Mouse (Mus musculus) CH12.LX (cell line): ENCODE data around the gene Mdga1.

ENCODE experiments used
- CTCF ChIP-seq, 2 experiments: IDR thresholded peaks in 1 of 2; conservative IDR thresholded peaks in 1 of 2; 2 replicates each; pipeline ENCODE4 v1.5.1; 2011 to 2012; ENCODE audit warnings: low read depth in 2 of 2, low read length in 2 of 2, improper control_type of control experiment in 1 of 2, inconsistent platforms in 1 of 2, mild to moderate bottlenecking in 1 of 2, moderate library complexity in 1 of 2
- E2F4 ChIP-seq: IDR thresholded peaks from 2 replicates; pipeline ENCODE4 v1.6.1; 2011; ENCODE audit warnings: low read depth, low read length, improper control_type of control experiment; ENCODE audit not compliant: insufficient replicate concordance
- EP300 ChIP-seq: IDR thresholded peaks from 2 replicates; pipeline ENCODE4 v1.6.1; 2011; ENCODE audit warnings: low read length, improper control_type of control experiment
- HCFC1 ChIP-seq: IDR thresholded peaks from 2 replicates; pipeline ENCODE4 v1.6.1; 2012; ENCODE audit warnings: low read depth, mild to moderate bottlenecking, inconsistent platforms, low read length, improper control_type of control experiment
- POLR2A ChIP-seq: IDR thresholded peaks from 2 replicates; pipeline ENCODE4 v1.6.1; 2011; ENCODE audit warnings: low read depth, mild to moderate bottlenecking, improper control_type of control experiment, low read length
- USF1 ChIP-seq: IDR thresholded peaks from 2 replicates; pipeline ENCODE4 v1.6.1; 2014; ENCODE audit warnings: low read depth, mild to moderate bottlenecking, inconsistent platforms, low read length, improper control_type of control experiment

- no peak for TF ChIP-seq CTCF (conservative IDR thresholded peaks at IDR 0.05 in 1 of 2, IDR thresholded peaks at IDR 0.05 in 1 of 2; ENCODE audit: low read depth in 2 of 2, low read length in 2 of 2)
- TF ChIP-seq E2F4: no peak
- no peak for TF ChIP-seq HCFC1
- peak; percentile 37; the same call in 1 of the 2 replicates for TF ChIP-seq POLR2A
- no peak for TF ChIP-seq EP300
- no peak for TF ChIP-seq USF1
These were observed 127.9 kb downstream of the Mdga1 start for GRCm38 (mm10) chr17:29841781-29842690.
